Mouse (Mus musculus) layer of hippocampus, postnatal 14 days (tissue): Measurements from ENCODE around the gene Dpm2. TPM values are rescaled to one million over a fixed set of nuclear protein-coding genes. Genes with fewer than 3 reads are reported as not detected.

ENCODE experiments used
- DNase-seq, 2 experiments: peaks; one replicate each; pipeline ENCODE4 v3.0.0; 2021 to 2022; ENCODE audit warnings: low spot score in 2 of 2, mixed read lengths in 1 of 2
- total RNA-seq, 2 experiments: library from RNA; stranded (reverse); gene quantifications; 2 replicates each; pipeline ENCODE4 v1.2.3; 2021

The Dpm2 gene
- total RNA-seq, 2 experiments from 2014 or later = 78.8 to 90.1 TPM

DNA sequence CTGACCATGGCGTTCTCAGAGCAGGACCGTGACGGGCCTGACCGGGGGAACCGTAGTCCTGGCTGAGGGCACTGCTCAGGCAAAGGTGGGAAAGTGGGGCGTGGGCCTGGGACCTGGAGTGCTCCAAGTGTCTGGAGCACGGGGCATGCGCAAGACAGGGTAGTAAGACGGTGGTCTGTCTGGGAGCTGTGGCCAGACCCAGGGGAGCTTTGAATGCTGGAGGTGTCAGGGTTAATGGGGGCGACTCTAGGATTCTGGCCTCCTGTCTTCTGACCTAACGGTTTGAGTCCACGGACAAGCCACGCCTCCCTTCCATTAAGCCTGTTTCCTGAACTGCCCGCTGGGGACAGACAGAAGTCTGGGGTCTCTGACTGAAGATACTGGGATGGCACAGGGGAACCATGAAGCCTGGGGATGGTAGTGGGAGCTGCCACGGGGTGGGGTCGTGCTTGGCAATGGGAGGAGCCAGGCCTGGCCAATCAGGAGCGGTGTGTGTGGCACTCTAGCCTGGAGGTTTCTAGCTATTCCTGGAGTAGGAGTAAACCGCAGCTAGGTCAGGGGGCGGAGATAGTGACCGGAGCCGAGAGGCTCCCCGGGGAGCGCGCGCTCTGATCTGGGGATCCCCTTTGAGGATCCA is 37.6 kb downstream of the Dpm2 start:
- no peak for DNase-seq

DNA sequence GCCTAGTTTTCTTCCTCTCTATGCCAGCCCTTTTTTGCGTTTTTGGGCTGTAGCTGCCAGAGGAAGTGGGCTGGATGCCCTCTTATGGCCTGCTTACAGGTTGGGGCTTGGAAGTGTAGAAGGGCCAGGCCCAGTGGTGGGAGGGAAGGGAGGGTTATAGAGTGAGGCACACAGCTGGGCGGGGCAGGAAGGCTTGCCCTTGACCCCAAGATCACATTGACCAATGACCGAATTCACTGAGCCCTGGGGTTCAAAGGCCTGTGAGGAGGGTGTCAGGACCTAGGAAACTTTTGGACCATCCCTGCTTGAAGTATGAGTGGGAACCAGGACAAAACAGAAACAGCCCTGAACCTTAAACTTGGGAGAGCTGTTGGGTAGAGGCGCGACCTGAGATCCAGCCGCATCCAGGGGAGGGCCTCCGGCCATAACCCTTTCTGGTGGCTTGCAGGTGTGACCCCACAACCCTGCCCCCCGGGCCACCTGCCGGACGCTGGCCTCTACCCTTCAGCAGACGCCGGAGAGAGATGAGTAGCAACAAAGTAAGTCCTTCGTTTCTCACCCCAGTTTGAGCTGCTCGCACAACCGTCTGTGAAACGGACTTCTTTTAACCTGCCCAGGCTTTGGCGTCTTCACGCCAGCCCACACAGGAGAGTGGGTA is 38.2 kb downstream of the Dpm2 start:
- no peak for DNase-seq

DNA sequence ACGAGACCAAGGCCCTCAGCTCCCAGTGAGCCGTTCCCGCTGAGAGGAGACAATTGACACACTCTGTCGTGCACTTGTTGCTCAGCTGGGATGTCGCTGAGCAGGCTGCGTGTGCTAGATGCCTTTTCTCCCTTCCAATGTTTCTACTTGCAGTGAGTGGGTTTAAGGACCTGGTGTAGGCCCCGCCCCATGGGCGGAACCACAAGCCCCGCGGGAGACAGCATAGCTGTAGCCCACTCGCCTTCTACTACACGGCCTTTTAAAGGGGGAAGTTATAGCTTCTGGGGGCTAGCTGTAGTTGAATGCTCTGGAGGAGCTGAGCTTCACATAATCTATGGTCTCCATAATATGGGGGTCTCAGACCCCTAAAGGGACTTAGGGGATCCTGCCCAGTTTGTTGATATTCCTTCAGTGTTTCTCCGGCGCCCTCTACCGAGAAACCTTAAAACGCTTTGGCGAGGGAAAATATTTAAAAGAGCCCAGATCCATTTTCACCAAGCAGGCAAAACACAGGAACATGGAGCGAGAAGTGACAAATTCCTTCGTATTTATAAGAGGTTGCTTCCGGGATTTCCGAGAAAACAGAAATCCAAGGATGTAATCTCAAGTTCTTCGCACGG is 40.1 kb downstream of the Dpm2 start:
- no peak for DNase-seq

DNA sequence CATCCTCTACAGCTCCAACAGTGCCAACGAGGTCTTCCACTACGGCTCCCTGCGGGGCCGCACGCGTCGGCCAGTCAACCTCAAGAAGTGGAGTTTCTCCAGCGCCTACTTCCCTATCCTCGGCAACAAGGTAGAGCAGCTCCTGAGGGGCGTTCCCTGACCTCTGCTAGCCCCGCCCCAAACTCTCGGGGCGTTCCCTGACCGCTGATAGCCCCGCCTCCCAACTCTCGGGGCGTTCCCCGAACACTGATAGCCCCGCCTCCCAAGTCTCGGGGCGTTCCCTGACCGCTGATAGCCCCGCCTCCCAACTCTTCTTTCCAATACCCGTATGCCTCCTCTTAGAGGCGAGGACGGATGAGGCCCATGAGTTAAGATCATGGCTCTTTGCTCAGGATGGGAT is 41.6 kb downstream of the Dpm2 start:
- no peak for DNase-seq

DNA sequence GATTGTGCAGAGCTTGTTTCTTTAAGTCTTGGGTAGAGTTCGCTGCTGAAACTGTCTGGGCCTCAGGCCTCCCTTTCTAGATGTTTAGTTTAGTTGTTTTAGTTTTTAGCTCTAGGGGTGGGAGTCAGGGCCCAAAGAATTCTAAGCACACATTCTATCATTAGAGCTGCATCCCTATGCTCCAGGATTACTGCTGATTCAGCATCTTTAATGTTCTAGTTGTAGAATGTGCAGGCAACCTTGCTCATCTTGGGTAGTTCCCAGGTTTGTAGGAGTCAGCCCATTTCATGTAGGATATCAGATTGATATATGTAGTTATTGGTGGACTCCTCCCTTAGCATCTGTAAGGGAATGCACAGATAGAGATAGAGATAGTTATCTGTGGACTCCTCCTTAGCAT is 46.5 kb downstream of the Dpm2 start:
- DNase-seq = no peak

DNA sequence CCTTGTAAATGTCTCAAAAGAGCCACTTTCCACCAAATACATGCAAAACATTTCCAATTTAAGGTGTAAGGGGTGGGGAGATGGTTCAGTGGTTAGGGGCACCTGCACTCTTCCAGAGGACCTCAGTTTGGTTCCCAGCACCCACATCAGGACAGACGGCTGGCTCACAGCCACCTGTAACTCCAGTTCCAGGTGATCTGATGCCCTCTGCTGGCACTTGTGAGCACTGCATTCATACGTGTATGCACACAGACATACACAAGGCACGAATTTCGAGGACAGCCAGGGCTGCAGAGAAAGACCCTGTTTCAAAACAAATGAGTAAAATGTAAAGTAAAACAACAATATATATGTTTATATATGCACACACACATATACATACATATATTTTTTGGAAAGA is 46.9 kb downstream of the Dpm2 start:
- DNase-seq = no peak

DNA sequence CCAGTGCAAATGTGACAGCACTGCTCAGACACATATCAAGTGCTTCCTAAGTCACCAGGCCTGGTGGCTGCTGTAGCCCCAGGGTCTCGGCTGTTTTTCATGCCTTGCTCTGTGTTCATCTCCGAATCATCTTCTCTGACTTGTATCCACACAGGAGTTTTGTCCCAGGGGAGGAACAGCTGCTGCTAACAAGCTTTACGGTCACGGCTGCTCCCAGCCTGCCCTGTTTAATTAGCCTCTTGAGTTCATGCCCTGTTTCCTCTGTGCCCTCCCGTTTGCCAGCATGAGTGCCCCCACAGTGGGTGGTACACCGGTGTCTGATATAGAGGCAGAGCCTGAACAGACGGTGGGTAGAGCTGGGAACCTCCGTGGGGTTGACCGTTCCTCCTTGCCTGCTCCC is 47.4 kb downstream of the Dpm2 start:
- no peak for DNase-seq

DNA sequence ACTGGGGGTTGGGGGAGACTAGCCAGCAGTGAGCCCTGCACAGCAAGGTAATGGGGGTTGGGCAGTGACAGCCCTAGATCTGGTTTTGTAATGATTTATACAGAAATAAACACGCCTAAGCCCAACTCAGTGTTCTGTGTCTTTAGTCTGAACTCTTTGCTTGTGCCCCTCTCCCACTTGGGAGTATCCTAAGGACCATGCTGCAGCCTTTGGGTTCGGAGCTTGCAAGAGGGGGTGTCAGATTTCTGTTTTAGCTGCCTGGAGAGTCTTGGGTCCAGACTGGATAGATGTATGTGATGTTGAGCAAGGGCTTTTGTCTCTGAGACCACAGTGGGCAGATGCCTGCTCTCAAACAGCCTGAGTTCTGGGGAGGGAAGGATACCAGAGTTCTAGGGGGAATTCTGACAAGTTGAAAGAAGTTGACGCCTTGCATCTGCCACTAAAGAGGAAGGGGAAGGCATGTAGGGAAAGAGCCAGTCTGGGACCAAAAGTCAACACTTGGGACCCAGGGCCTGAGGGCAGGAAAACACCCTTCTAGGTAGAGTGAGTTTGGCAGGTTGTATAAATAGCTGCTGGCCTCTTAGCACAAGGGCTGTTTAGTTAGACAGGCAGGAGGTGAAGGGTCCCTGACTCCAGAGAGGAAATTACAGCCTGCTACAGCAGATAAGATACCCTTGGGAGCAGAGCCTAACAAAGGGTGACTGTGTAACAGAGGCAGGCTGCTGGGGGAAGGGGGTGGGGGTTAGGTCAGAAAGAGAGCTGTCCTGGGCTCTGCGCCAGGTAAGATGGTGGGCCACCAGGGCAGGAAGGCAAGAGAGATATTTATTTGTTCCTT is 50.2 kb downstream of the Dpm2 start:
- no peak for DNase-seq

DNA sequence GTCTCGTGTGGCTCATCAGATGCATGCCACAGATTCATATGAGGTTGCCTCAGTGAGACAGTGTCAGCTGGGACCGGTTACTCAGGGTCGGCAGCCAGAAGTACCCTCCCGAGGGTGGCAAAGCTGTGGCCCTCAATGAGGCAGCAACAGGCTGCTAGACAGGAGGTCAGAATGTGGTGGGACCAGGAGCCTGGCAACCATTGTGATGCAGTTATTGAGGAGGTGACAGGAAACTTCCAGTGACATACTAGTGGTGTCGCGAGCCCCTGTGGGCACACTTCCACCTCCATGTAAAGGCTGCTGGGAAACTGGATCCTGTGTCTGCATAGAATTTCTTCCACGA is 50.8 kb downstream of the Dpm2 start, which contains the start of gene Ak1:
TSS of gene Ak1 (plus strand) at position 242 of the 343 bp plus-strand sequence.
- DNase-seq = no peak

Other genes starting within 250 kb of the Dpm2 start
- gene Ciz1, start 218.5 kb upstream of the Dpm2 start, total RNA-seq = 10 to 100 TPM; 67.3 to 69.5 TPM
- gene Dnm1, start 217.5 kb upstream of the Dpm2 start, total RNA-seq = 1,000 to 10,000 TPM; 1,139 to 1,143 TPM
- gene 1110008P14Rik, start 188.9 kb upstream of the Dpm2 start, total RNA-seq = 100 to 1,000 TPM; 181 to 189 TPM
- 1 to 10 TPM; 2.0 to 2.9 TPM for gene Lcn2, start 182.6 kb upstream of the Dpm2 start, total RNA-seq
- gene Ptges2, start 175.0 kb upstream of the Dpm2 start, total RNA-seq = 10 to 100 TPM; 36.6 to 40.3 TPM
- gene Naif1, start 120.4 kb upstream of the Dpm2 start, total RNA-seq = 1 to 10 TPM; 3.7 to 4.1 TPM
- gene Slc25a25, start 119.4 kb upstream of the Dpm2 start, total RNA-seq = 10 to 100 TPM; 45.5 to 50.3 TPM
- gene Fam102a, start 35.5 kb upstream of the Dpm2 start, total RNA-seq = 10 to 100 TPM; 50.2 to 52.9 TPM
- gene Pip5kl1, start 3.9 kb downstream of the Dpm2 start, total RNA-seq = 1 to 10 TPM; 4.4 to 7.2 TPM
- gene 9430097D07Rik, start 4.8 kb downstream of the Dpm2 start, total RNA-seq = under 1 TPM; 0.44 to 0.93 TPM
- gene St6galnac4, start 16.2 kb downstream of the Dpm2 start, total RNA-seq = 10 to 100 TPM; 41.7 to 42.1 TPM
- gene St6galnac6, start 28.9 kb downstream of the Dpm2 start, total RNA-seq = 100 to 1,000 TPM in 1 of 2 experiments, 10 to 100 TPM in 1; 99.0 to 106 TPM
- 100 to 1,000 TPM; 124 to 125 TPM for gene Ak1, start 50.9 kb downstream of the Dpm2 start, total RNA-seq
- gene Eng, start 75.7 kb downstream of the Dpm2 start, total RNA-seq = 10 to 100 TPM; 27.0 to 28.8 TPM
- gene Fpgs, start 133.3 kb downstream of the Dpm2 start, total RNA-seq = 10 to 100 TPM; 11.6 to 13.0 TPM
- gene Cdk9, start 142.2 kb downstream of the Dpm2 start, total RNA-seq = 10 to 100 TPM; 88.8 to 91.1 TPM
- gene Sh2d3c, start 150.2 kb downstream of the Dpm2 start, total RNA-seq = 10 to 100 TPM; 31.4 to 33.2 TPM
- gene 6330409D20Rik, start 170.2 kb downstream of the Dpm2 start, total RNA-seq = 1 to 10 TPM; 2.8 to 2.9 TPM
- gene Tor2a, start 186.4 kb downstream of the Dpm2 start, total RNA-seq = 10 to 100 TPM; 29.7 to 31.2 TPM
- gene Ttc16, start 204.8 kb downstream of the Dpm2 start, total RNA-seq = 1 to 10 TPM in 1 of 2 experiments, under 1 TPM in 1; 0.33 to 1.6 TPM
- 1 to 10 TPM; 7.1 to 8.6 TPM for gene Ptrh1, start 204.9 kb downstream of the Dpm2 start, total RNA-seq
- gene Cfap157, start 213.6 kb downstream of the Dpm2 start, total RNA-seq = 1 to 10 TPM in 1 of 2 experiments, under 1 TPM in 1; 0.21 to 1.2 TPM